Mouse (Mus musculus) embryonic facial prominence, embryonic 12.5 days (tissue): ENCODE measurements around the gene Synpo2l. TPM values are rescaled to one million over a fixed set of nuclear protein-coding genes. Genes with fewer than 3 reads are reported as not detected.

Source experiments
- ATAC-seq: fragments of 200-750 bp; cut with Nextera tagmentation; 2 replicates; pipeline ENCODE4 v1.8.0; 2017; ENCODE audit not compliant: insufficient number of reproducible peaks, insufficient read depth, low FRiP score, low TSS enrichment
- H3K27ac ChIP-seq: fragments of 300-500 bp; sonication (generic); 2 replicates; pipeline ENCODE4 v1.5.1; 2016; ENCODE audit warnings: mild to moderate bottlenecking
- H3K27me3 ChIP-seq: fragments of 300-500 bp; sonication (generic); 2 replicates; pipeline ENCODE4 v1.6.1; 2016; ENCODE audit warnings: mild to moderate bottlenecking, moderate library complexity
- H3K36me3 ChIP-seq: fragments of 300-500 bp; sonication (generic); 2 replicates; pipeline ENCODE4 v1.6.1; 2016; ENCODE audit warnings: mild to moderate bottlenecking
- H3K4me1 ChIP-seq: fragments of 300-500 bp; sonication (generic); 2 replicates; pipeline ENCODE4 v1.6.1; 2016
- H3K4me2 ChIP-seq: fragments of 300-500 bp; sonication (generic); replicated peaks from 2 replicates; pipeline ENCODE4 v1.6.1; 2016; ENCODE audit warnings: mild to moderate bottlenecking, moderate library complexity
- H3K4me3 ChIP-seq: fragments of 300-500 bp; sonication (generic); 2 replicates; pipeline ENCODE4 v1.5.1; 2016; ENCODE audit warnings: mild to moderate bottlenecking
- H3K9ac ChIP-seq: fragments of 300-500 bp; sonication (generic); 2 replicates; pipeline ENCODE4 v1.6.1; 2016; ENCODE audit warnings: mild to moderate bottlenecking, moderate library complexity
- H3K9me3 ChIP-seq: fragments of 300-500 bp; sonication (generic); 2 replicates; pipeline ENCODE4 v1.6.1; 2016; ENCODE audit warnings: mild to moderate bottlenecking, moderate library complexity
- WGBS: fragments of 180-500 bp; shearing (Covaris S2); methylation state at CpG from one replicate; pipeline ENCODE4 v1.1.7; 2016; 5-methylcytosine and 5-hydroxymethylcytosine counted together
- polyA plus RNA-seq: library from polyadenylated mRNA; unstranded; fragments of >200 nt; fragmentation: Nextera tagmentation; extraction: Ambion mirVana; gene quantifications from 2 replicates; pipeline ENCODE4 v1.2.1, GENCODE M21; 2016

The Synpo2l gene
- polyA plus RNA-seq, 1 experiment from 2014 or later, result 8.6 TPM

GRCm38 (mm10) chr14:20658326-20658725, 9.8 kb downstream of the Synpo2l start:
- ATAC-seq, result no peak
- no peak overlapping the region for H3K27ac ChIP-seq
- H3K4me3 ChIP-seq, result no peak overlapping the region
- H3K9ac ChIP-seq, result no peak overlapping the region
- no peaks in the 10 kb centered on the region for H3K36me3 ChIP-seq
- H3K27me3 ChIP-seq, result no peaks in the 10 kb centered on the region
- no peak overlapping the region for H3K4me2 ChIP-seq
- H3K9me3 ChIP-seq, result no peaks in the 10 kb centered on the region
- peaks cover 10% of the 10 kb centered on the region for H3K4me1 ChIP-seq

- H3K4me3 ChIP-seq, result no peak within 1 kb of the TSS
- no peak for ATAC-seq
- no peak within 1 kb of the TSS for H3K9ac ChIP-seq
- no peaks in the 10 kb centered on the region for H3K27me3 ChIP-seq
- no peaks in the 10 kb centered on the region for H3K9me3 ChIP-seq
- no peak within 1 kb of the TSS for H3K4me2 ChIP-seq
- H3K4me1 ChIP-seq, result no peaks in the 10 kb centered on the region; the same call in 1 of the 2 replicates
- H3K27ac ChIP-seq, result no peak within 1 kb of the TSS
- WGBS, result 32% methylated on average over 11 of the region's 11 CpGs
- H3K36me3 ChIP-seq, result no peaks in the 10 kb centered on the region
These were observed 11.8 kb downstream of the Synpo2l start, which contains the start of gene Myoz1 for GRCm38 (mm10) chr14:20656361-20656760. Myoz1 (minus strand) TSS chr14:20656540.

DNA sequence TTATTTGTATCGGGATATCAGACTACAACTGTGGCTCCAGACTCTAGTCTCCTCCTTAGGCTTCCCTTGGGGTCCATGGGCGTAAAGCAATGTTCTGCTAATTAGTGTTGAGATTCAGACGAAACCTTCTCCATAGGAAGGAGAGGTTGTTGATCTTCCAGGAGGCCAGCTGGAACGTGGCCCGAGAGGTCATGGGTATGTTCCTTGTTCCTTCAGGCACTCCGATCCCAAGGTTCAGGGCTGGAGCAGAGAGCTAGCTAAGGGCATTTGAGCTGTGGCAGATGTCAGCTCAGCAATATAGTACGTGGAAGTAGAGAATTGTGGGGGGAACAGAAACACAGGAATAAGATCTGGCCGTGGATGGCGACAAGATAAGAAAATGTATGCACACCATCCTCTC, 12.4 kb downstream of the Synpo2l start:
- Histone ChIP-seq H3K4me3 (no peak overlapping the region), H3K4me1 (no peaks in the 10 kb centered on the region; the same call in 1 of the 2 replicates), H3K4me2 (no peak overlapping the region), H3K27me3 (no peaks in the 10 kb centered on the region), H3K36me3 (no peaks in the 10 kb centered on the region), H3K9me3 (no peaks in the 10 kb centered on the region), H3K27ac (no peak overlapping the region), H3K9ac (no peak overlapping the region)
- no peak for ATAC-seq
- 58% methylated on average over 9 of the region's 9 CpGs for WGBS

DNA sequence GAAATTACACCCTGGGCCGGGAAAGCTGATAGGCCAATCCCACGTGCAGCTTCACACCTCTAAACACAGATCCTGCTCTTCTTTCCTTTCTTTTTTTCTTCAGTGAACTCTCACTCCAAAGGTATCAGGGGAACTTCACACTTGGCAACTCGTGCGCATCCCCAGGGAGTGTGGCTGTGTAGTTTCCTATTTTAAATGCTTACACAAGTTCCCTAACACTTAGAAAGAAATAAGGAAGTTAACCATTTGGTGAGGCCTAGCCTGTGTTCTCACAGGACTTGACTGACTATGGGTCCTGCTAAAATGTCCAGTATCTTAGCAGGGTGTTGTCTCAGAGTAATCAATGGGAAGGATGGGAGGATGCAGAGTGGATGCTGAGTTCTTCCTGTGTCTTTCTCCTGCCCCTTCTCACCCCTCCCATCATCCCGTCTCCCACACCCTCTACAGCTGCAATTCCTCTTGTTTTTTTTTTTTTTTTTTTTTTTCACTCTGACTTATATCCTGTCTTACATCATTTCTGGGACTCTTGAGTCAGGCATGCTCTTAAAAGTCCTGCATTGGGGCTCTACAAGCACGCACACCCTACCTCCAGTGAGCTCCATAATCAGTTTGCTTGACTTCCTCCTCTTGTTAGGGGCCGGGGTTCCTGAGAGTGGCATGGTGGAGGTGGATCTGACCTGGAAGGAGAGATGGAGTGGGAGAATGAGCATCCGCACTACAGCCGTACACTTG, 13.3 kb downstream of the Synpo2l start:
- ATAC-seq, result no peak
- Histone ChIP-seq H3K4me1 (no peaks in the 10 kb centered on the region), H3K4me3 (no peak overlapping the region), H3K27me3 (no peaks in the 10 kb centered on the region), H3K9me3 (no peaks in the 10 kb centered on the region), H3K36me3 (no peaks in the 10 kb centered on the region), H3K27ac (no peak overlapping the region), H3K9ac (no peak overlapping the region), H3K4me2 (no peak overlapping the region)
- 82% methylated on average over 9 of the region's 9 CpGs for WGBS

DNA sequence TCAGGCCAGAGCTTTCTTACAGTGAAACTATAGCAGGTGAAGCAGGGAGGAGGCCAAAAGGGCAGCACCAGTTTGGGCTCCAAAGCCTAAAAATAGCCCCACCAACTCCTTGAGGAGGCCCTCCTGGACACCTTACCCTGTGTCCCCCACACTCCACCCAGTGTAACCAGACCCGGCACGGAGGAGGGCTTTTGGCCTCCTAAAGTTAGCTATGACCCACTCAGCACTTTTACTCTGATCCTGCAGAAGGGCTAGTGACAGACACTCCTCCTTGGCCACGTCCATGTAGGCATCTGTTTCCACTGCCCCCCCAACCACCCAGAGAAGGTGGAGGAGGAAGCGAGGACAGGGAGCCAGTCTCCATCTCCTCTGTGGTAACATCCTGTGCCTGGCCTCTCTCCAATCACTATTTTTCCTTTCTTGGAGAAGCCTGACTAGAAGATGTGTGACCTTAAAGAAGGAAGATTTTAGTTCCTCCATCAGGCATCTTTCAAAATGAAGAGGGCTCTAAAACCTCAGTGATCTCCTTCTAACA, 16.4 kb downstream of the Synpo2l start:
- Histone ChIP-seq H3K36me3 (no peaks in the 10 kb centered on the region), H3K27ac (no peak overlapping the region), H3K27me3 (no peaks in the 10 kb centered on the region), H3K9ac (no peak overlapping the region), H3K9me3 (no peaks in the 10 kb centered on the region), H3K4me3 (no peak overlapping the region), H3K4me1 (no peaks in the 10 kb centered on the region), H3K4me2 (no peak overlapping the region)
- 65% methylated on average over 4 of the region's 4 CpGs for WGBS
- ATAC-seq, result no peak

GRCm38 (mm10) chr14:20651000-20651399, 17.2 kb downstream of the Synpo2l start:
- Histone ChIP-seq H3K4me2 (no peak overlapping the region), H3K27me3 (no peaks in the 10 kb centered on the region), H3K4me1 (no peaks in the 10 kb centered on the region), H3K27ac (no peak overlapping the region), H3K36me3 (no peaks in the 10 kb centered on the region), H3K4me3 (no peak overlapping the region), H3K9ac (no peak overlapping the region), H3K9me3 (no peaks in the 10 kb centered on the region)
- no peak for ATAC-seq
- 65% methylated on average over 2 of the region's 2 CpGs for WGBS

- no peaks in the 10 kb centered on the region for H3K36me3 ChIP-seq
- no peaks in the 10 kb centered on the region for H3K27me3 ChIP-seq
- no peaks in the 10 kb centered on the region for H3K9me3 ChIP-seq
- no peak overlapping the region for H3K4me2 ChIP-seq
- 0 out of 2 replicates have a peak, but pooled peaks cover 8% of the 10 kb centered on the region for H3K4me1 ChIP-seq
- ATAC-seq, result no peak
- H3K9ac ChIP-seq, result no peak overlapping the region
- no peak overlapping the region for H3K27ac ChIP-seq
- no peak overlapping the region for H3K4me3 ChIP-seq
These were observed 21.8 kb downstream of the Synpo2l start for GRCm38 (mm10) chr14:20646381-20646780.

DNA sequence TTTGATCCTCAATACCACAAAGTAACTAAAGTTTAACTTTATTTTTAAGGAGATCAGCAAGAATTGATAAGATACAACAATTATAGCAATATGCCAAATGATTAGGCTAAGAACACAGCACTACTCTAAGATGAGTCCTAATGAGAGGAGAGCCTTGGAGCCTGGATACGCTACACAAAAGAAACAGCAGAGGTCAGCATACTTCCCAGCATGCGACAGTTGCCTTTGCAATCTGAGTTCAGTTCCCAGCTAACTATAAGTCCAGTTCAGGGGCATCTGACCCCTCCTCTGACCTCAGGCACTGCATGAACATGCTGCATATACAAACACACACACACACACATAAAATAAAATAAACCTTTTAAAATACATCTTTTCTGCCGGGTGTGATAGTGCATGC, 22.6 kb downstream of the Synpo2l start:
- ATAC-seq, result no peak
- Histone ChIP-seq H3K36me3 (no peaks in the 10 kb centered on the region), H3K9me3 (no peaks in the 10 kb centered on the region), H3K4me1 (0 out of 2 replicates have a peak, but pooled peaks cover 8% of the 10 kb centered on the region), H3K4me3 (no peak overlapping the region), H3K27me3 (no peaks in the 10 kb centered on the region), H3K27ac (no peak overlapping the region), H3K9ac (no peak overlapping the region), H3K4me2 (no peak overlapping the region)
- 29% methylated on average over 3 of the region's 3 CpGs for WGBS

- peak overlapping the region; percentile 70 for H3K4me3 ChIP-seq
- ATAC-seq, result no peak
- 17% methylated on average over 10 of the region's 10 CpGs for WGBS
These were observed 26.7 kb downstream of the Synpo2l start for GRCm38 (mm10) chr14:20641438-20641875.

DNA sequence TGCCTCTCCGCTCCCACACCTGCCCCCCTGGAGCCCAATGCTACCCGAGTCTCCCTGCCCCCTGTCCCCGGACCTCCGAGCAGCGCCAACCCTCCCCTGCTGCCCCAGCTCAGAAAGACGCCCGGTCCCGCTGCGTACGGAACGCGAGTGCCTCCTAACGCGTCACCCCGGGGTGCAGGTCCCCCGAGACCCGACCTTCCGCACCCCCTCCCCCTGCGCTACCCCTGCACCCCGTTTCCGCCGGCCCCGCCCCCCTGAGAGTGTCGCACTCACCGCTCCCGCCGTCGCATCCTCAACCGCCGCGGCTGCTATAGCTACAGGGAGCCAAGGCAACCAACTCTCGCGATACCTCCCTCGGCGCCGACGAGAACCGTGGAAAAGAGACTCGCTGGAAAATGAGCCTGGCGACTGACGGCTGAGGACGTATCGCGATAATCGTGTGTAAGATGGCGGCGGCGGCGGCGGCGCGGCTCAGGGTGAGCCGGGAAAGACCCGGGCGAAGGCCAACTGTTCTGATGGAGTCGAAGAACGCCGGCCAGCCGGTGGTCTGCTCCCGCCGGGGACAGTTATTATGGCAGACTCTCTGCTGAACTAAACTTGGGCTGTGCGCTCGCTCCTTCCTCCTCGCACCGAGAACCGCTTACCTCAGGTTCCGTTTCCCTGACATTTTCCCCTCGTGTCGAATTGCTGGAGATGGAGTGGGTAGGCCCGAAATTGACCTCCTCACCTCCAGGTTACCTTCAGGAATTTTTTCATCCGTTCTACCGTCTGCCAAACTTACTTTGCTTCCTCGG, 27.3 kb downstream of the Synpo2l start, which contains the start of gene Usp54:
TSS of gene Usp54 (minus strand) at position 420 of the 794 bp plus-strand sequence.
- Histone ChIP-seq H3K36me3 (no peaks in the 10 kb centered on the region), H3K9ac (peak within 1 kb of the TSS; percentile 78), H3K4me3 (peak within 1 kb of the TSS; percentile 70), H3K9me3 (no peaks in the 10 kb centered on the region), H3K4me1 (0 out of 2 replicates have a peak, but pooled peaks cover 11% of the 10 kb centered on the region), H3K27me3 (no peaks in the 10 kb centered on the region), H3K4me2 (peak within 1 kb of the TSS; percentile 81), H3K27ac (peak within 1 kb of the TSS; percentile 89)
- ATAC-seq, result peak; percentile 89
- WGBS, result under 1% methylated on average over 72 of the region's 73 CpGs

More at GRCm38 (mm10) chr14:20641438-20641875, 26.7 kb downstream of the Synpo2l start:
- Histone ChIP-seq H3K4me1 (0 out of 2 replicates have a peak, but pooled peaks cover 11% of the 10 kb centered on the region), H3K27me3 (no peaks in the 10 kb centered on the region), H3K9me3 (no peaks in the 10 kb centered on the region), H3K4me2 (peak overlapping the region; percentile 81), H3K27ac (peak overlapping the region; percentile 89), H3K9ac (peak overlapping the region; percentile 78), H3K36me3 (no peaks in the 10 kb centered on the region)

DNA sequence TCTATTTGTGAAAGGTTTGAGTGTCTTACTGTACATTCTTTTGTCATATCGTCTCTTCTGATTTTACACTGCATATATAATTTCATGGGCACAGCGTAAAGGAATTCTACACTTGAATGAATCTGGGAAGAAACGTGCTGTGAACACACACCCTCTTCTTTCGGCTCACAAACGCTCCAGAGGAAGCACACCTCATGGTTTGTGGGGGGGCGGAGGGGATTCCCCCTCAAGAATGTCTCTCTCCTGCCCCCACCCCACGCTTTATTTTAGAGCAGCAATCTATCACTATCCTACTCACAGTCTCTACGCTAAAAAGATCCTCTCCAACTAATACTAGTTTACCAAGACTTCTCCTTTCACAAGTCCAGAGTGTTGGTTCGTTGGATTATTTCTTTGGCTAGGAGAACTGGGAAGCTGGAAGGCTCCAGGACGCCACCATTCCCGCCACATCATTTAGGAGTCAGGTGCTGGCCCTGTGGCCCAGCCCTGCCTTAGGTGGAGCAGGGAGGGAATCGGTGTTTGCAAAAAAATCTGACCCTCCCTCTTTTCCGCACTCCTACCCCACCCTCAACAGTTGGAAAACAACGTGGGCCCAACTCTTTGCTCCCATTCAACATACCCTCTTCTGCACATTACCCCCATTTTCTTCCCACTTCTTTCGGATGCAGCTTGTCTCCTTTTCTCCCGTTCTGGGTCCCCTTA, 28.1 kb downstream of the Synpo2l start:
- 0 out of 2 replicates have a peak, but pooled peaks cover 11% of the 10 kb centered on the region for H3K4me1 ChIP-seq
- ATAC-seq, result peak; percentile 73
- H3K4me2 ChIP-seq, result peak overlapping the region; percentile 81
- H3K9me3 ChIP-seq, result no peaks in the 10 kb centered on the region
- H3K27me3 ChIP-seq, result no peaks in the 10 kb centered on the region
- 3% methylated on average over 16 of the region's 16 CpGs for WGBS
- peak overlapping the region; percentile 70 for H3K4me3 ChIP-seq
- H3K36me3 ChIP-seq, result no peaks in the 10 kb centered on the region
- peak overlapping the region; percentile 78 for H3K9ac ChIP-seq
- H3K27ac ChIP-seq, result peak overlapping the region; percentile 89
